Mouse (Mus musculus): ENCODE results near the gene Nrde2.

- TF ChIP-seq CTCF (IDR thresholded peaks at IDR 0.05; ENCODE audit: low read depth, low read length) (no peak), POLR2A (IDR thresholded peaks at IDR 0.05; ENCODE audit: extremely low read depth, insufficient read depth, low read length) (no peak)
These were observed 47.1 kb upstream of the Nrde2 start for GRCm38 (mm10) chr12:100206521-100206920.
